Mouse (Mus musculus) lung, adult 2 months (tissue): ENCODE measurements at regions not wholly inside any gene's neighbourhood (a gene's known extent, or its start where the extent isn't known, plus 50 kb on each side); places are given as distances from the start of the nearest gene placed in this dataset.

Source experiments
- DNase-seq: peaks from one replicate; pipeline ENCODE4 v3.0.0; 2022
- H3K4me1 ChIP-seq: fragments of 200-500 bp; 2 replicates; pipeline ENCODE4 v1.6.1; 2011; ENCODE audit warnings: low read length; ENCODE audit not compliant: control insufficient read depth, insufficient read depth
- H3K4me3 ChIP-seq: fragments of 200-500 bp; replicated peaks from 2 replicates; pipeline ENCODE3; 2011; ENCODE audit warnings: low read depth, mild to moderate bottlenecking, control low read depth, low read length; ENCODE audit errors: extremely low read depth
- CTCF ChIP-seq: fragments of 200-500 bp; IDR thresholded peaks from 2 replicates; pipeline ENCODE4 v1.5.1; 2011; ENCODE audit warnings: mild to moderate bottlenecking, low read length, control low read depth; ENCODE audit not compliant: insufficient read depth
- POLR2A ChIP-seq: fragments of 200-500 bp; IDR thresholded peaks from 2 replicates; pipeline ENCODE4 v1.6.1; 2011; ENCODE audit warnings: low read depth, mild to moderate bottlenecking, control low read depth, low read length, borderline replicate concordance; ENCODE audit errors: extremely low read depth
- WGBS: fragments of 180-500 bp; shearing (Covaris S2); methylation state at CpG from one replicate; pipeline ENCODE4 v1.1.7; 2018; 5-methylcytosine and 5-hydroxymethylcytosine counted together

DNA sequence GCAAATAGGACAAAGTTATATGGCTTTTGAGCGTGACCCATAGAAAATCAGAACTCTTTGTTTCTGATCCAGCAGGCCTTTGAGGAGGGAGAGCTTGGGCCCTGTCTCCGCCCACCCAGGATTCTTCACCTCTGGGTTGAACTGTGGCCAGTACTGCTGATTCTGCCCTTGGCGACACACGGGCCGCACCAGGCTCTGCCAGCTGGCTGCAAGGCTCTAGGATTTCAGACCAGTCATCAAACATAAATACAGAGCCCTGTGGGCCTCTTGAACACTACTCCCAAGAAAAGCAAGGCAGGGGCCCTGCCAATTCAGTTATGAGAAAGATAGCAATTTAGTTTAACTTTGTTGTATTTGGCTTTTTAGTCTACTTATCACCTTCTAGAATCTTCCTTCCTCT is 103.4 kb upstream of the Trpm1 start:
- 60% methylated on average over 5 of the region's 5 CpGs for WGBS
- no peak for TF ChIP-seq POLR2A
- no peak for TF ChIP-seq CTCF
- DNase-seq, result no peak
- Histone ChIP-seq H3K4me1 (peaks cover 7% of the 10 kb centered on the region), H3K4me3 (no peak overlapping the region)

DNA sequence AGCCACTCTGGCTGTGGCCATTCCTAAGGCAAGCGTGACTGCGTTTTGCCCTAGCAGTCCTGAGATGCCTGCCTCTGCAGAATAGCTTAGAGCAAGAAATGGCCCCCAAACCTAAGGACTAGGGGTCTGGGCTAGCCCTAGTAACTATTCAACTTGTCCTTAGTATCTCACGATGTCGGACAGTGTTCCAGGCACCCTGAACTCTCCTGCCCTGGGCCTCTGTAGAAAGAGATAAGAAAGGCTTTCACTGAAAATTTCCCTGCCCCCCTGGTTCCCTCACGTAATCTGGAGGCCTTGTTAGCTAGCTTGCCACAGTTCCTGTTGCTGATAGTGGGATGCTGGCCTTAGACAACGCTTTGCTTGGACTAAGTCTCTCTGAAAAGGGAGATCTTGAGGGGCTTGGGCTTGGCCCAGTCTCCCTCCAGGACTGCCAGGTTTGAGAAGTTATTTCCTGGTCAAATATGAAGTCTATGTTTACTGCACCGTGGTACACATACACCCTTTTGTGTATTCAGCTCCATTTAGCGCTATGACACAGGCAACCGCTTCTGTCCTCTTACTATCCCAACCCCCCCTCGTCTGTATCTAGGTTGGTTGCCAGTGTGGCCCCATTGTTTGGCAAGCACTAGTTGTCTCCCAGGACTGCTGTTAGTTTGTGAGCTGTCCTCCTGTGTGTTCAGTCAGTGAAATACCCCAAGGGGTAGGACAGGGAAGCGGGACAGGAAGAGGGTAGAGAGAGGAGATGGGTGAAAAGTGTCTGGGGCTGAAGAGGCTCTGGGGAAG is 104.3 kb upstream of the Trpm1 start:
- TF ChIP-seq CTCF (no peak), POLR2A (no peak)
- Histone ChIP-seq H3K4me3 (no peak overlapping the region), H3K4me1 (peaks cover 7% of the 10 kb centered on the region)
- no peak for DNase-seq
- WGBS, result 64% methylated on average over 11 of the region's 11 CpGs

DNA sequence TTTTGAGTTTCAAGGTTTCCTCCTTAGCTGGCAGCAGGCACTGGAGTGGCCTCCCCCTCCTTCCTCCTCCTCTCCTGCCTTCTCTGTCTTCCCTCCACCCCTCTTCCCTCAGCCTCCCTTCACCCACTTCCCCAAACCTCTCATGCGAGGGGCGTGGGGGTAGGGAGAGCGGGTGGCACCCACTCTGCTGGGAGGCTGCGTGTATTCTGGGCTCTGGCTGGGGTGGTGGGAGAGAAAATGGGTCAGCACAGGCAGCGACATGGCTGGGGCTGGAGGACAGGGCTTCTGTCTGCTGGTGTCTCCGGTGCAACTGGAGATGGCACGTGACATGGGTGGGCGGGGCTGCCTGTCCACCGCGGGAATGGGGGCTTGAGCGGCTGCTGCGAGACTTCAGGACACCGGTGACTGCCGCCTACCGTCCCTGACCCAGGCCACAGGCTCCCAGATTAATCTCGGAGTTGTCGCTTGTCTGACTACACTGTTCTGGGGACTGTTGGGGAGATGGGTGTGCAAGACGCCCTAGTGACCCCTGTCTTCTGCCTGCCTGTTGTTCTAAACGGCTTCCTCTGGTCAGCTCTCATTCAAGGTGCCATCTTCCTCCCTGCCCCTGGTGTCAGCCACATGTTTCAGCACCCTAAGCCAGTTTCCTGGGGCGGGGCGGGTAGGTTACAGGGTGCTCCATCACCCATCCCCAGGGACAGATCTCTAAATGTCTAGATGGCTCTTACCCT is 105.0 kb upstream of the Trpm1 start:
- no peak for TF ChIP-seq CTCF
- TF ChIP-seq POLR2A, result peak; percentile 57; the same call in 1 of the 2 replicates
- peak overlapping the region; percentile 51 for H3K4me3 ChIP-seq
- DNase-seq, result peak; percentile 52
- peaks cover 7% of the 10 kb centered on the region for H3K4me1 ChIP-seq
- 7% methylated on average over 21 of the region's 21 CpGs for WGBS

DNA sequence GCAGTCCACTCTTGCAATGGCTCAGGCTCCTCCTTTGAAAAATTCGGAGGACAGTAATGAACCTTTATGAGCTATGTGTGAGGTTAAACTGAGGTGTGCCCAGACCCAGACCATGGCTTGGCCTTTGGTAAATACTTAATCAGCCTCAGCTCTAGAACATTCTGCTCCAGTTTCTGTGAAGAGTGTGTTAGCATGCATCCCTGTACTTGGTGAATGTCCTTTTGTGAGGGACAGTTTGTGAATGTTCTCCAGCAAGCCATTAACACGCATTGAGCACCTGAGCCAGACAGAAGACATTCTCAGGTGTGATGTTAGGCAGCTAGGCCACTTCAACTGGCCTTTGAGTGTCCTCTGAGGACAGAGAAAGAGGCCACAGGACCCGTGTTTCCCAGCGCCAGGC is 105.8 kb upstream of the Trpm1 start:
- Histone ChIP-seq H3K4me3 (no peak overlapping the region), H3K4me1 (peaks cover 7% of the 10 kb centered on the region)
- 72% methylated on average over 4 of the region's 4 CpGs for WGBS
- no peak for DNase-seq
- no peak for TF ChIP-seq POLR2A
- TF ChIP-seq CTCF, result no peak

DNA sequence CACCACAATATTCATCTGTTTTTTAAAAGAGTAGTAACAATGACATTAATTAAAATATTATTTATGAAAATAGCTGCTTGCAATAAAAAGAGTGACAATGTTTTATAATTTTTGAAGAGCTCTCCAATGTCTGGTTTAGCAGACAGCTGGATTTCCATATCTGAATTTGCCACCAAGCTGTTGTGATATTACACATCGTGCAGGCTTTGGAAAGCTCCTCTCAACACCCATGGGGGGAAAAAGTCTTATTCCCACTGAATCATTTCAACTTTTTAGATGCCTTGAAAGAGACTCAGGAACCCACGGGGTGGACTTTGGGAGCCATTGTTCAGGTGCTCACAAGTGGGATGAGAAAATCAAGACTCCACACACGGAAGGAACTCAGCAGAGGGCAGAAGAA is 106.6 kb upstream of the Klf13 start:
- DNase-seq, result no peak
- TF ChIP-seq CTCF (no peak), POLR2A (no peak)
- peaks cover 7% of the 10 kb centered on the region for H3K4me1 ChIP-seq
- WGBS, result 79% methylated on average over 3 of the region's 3 CpGs
- H3K4me3 ChIP-seq, result no peak overlapping the region

DNA sequence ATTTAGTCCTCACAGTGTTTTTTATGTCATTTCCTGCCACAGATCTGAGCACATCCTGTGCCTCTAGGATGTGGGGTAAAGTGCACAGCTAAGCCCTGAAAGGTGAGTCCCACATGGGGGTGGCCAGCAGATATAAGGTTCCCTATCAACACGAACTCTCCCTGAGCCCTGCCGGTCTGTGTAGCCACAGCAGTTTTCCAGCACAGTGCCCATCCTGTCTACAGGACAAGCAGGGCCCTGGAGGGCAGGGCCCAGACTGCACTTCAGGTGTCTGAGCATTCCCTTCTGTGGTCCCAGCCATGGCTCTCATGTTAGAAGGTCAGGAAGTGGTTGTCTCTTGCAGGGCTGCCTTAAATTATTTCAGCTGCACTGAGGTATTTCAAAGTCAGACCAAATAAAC is 104.3 kb upstream of the Klf13 start:
- H3K4me3 ChIP-seq, result no peak overlapping the region
- no peak for TF ChIP-seq POLR2A
- TF ChIP-seq CTCF, result no peak
- WGBS, result 36% methylated on average over 2 of the region's 2 CpGs
- DNase-seq, result no peak
- 0 out of 2 replicates have a peak, but pooled peaks cover 3% of the 10 kb centered on the region for H3K4me1 ChIP-seq

DNA sequence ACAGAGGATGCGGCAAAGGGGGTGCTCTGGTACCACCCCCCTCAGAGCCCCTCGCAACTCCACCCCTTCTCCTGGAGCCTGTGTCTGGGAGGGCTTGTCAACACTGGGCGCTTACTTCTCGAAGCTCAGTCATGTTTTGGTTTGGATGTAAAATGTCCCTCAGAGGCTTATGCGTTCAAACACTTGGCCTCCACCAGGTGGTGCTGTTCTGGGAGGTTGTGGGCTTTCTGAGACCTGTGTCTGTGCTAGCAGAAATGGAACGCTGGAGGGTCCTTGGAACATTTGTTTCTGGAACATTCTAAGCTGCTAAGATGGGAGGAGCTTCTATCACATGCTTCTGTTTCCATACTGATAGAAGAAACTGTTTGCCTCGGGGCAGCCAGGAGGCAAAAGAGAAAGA is 102.6 kb upstream of the Klf13 start:
- WGBS, result 98% methylated on average over 7 of the region's 7 CpGs
- H3K4me3 ChIP-seq, result no peak overlapping the region
- no peak for DNase-seq
- no peaks in the 10 kb centered on the region for H3K4me1 ChIP-seq
- TF ChIP-seq CTCF (0 out of 2 replicates have a peak, but pooled peaks have one; percentile 11), POLR2A (no peak)

DNA sequence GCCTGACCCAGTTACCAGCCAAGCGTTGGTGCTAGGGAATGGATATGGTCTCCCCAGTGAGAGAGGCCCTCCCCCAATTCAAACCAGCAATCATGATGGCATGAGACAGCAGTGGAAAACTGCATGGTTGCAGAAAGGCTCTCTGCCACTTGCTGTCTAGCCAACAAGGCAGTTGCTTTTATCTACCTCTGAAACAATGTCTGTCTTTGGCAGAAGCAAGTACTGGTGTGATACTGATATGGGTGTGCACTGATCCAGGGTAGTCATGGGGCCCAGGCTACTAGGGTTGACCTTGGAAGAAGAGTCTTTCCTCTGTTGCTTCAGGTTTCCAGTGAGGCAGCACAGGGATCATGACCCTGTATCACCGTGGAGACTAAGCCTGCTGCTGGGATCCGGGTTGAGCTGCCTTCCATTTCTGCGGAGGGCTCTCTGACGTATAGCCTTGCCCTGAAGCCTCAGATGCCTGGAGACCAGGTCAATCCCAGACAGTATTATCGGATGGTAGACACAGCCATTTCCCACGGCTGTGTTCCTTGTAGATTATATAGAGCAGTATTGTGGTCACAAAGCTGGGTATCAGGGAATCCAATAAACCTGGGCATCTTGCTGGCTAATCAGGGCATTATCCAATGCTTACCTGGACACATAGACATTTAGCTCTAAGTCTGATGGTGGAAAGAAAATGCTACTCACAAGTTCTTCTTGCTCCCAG is 101.5 kb upstream of the Klf13 start:
- H3K4me1 ChIP-seq, result no peaks in the 10 kb centered on the region
- H3K4me3 ChIP-seq, result no peak overlapping the region
- 85% methylated on average over 7 of the region's 7 CpGs for WGBS
- no peak for TF ChIP-seq CTCF
- TF ChIP-seq POLR2A, result no peak
- DNase-seq, result no peak

DNA sequence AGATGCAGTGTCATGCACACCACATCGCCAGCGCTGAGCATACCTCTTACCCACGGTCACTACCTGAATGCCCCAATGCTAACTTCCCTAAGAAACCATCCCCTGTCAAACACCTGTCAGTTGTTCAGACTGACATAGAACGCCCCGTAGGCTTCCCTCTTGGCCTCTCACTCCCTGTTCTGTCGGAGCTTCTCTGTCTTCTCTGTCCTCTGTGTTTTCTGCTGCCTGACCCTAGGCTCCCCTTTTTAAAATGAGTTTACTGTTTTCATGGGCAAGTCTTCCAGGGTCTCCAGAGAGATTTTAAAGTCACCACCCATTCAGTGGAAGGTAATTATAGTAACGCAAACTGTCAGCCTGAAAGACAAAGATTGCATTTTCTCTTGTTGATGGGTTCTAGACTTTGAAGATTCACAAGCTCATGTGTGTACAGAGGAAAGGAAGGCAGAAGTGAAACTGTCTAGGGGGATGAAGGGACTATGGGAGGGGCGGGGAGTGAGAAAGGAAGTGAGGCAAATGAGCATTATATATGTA is 99.1 kb upstream of the Klf13 start:
- TF ChIP-seq CTCF (no peak), POLR2A (no peak)
- H3K4me1 ChIP-seq, result no peaks in the 10 kb centered on the region
- H3K4me3 ChIP-seq, result no peak overlapping the region
- no peak for DNase-seq
- 80% methylated on average over 8 of the region's 8 CpGs for WGBS
